Mouse (Mus musculus): ENCODE measurements at regions not wholly inside any gene's neighbourhood (a gene's known extent, or its start where the extent isn't known, plus 50 kb on each side); places are given as distances from the start of the nearest gene placed in this dataset.

DNA sequence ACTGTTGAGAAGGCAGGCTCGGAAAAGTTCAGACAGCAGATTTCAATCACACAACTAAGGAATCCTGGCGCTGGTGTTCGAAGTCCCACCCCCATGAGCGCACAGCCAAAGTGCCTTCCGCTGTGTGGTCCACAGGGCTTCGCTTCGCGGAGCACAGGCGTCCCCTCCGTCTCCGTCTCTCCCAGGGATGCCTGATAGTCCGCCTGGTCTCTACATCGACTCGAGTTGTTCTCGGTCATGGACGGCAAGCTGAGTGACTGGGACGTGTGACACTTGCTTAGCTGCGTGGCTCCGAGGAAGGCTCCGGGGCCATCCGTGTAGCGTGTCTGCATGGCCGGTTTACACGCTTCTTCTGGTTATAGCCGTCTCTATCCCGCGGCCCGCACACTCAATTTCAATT, 224.0 kb downstream of the Gm26897 start:
- ATAC-seq: no peak

DNA sequence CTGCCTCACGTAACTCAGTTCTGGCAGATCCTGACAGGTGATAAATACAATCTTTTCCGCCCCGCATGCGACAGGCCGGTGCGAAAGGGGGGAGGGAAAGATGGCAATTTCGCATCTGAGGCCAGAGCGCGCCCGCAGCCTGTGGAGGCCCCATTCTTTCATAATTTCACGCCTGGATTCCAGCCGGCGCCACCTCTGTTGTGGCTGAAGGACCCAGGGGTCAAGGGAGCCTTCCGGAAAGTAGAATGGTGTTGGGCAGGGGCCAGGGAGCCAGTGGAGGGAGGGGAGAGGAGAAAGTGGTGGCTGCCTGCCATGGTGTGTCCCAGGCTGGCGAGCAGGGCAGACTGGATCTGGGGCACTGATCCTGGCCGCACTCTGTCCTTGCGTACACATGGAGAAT, 224.5 kb downstream of the Gm26897 start:
- ATAC-seq: no peak

DNA sequence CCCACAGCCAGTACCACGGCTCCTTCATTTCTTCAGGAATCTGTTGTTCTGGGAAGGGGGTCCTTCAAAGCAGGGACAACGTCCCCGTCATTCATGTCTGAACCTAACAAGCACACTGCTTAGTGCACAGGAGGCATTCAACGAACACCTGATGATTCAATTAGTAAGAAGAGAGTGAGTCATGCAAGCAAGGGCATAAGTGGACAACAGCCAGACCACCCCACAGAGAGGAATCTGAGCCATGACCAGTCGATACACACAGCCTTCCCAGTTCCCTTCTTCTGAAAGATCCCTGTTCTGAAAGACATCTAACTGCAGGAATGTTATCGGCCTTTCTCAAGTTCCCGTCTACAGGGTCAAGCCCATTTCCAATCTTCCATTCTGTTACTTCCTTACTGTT, 231.6 kb downstream of the Gm26897 start:
- ATAC-seq: no peak

DNA sequence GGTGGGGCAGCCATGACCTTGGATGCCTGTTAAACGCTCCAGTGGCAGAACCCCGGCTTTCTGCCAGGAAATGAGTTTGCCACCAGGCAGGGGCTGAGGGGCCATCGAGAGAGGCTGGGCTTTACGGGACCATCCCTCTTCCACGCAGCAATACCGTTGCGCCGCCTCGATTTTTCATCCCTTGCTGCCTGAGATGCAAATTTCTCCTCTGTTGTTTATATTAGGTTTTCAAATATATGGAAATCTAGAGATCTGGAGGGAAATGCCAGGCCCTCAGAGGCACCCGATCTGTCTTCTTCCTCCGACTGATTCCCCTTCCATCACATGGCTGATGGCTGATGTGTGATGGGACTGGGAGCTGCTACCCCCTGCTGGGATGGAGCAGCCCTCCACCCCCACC, 234.4 kb downstream of the Gm26897 start:
- no peak for ATAC-seq

DNA sequence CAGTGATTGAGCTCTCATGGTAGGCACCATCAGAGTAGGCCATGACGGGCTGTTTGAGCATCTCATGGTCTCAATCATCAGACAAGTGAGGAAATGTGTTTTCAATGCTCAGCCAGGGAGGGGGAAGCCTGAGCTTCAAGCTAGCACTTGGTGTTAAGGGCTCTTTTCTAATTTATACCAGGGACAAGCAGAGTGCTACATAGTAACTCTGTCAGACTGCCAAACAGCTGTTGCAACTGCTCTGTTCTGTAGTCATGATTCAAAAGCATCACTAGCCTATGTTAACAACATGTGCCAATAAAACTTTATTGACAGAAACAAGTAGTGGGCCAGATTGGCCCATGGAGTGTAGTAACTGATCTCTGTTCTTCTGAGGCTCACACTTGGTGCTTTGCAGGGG, 235.0 kb downstream of the Gm26897 start:
- ATAC-seq: no peak

DNA sequence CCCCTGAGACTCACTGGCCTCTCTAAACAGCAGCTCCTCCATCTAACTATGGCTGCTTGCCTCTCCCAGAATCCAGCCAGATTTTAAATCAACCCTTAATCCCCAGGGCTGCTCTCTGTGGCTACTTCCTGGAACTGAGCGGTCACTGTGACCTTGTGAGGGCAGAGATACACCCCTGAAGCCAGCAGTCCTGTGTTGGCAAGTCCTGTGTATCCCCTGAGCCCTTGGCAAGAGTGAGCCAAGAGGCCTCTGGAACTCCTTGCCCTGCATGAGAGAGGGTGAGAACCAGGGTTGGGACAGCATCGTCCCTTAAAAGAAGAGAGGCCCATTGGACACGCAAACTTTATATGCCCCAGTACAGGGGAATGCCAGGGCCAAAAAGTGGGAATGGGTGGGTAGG, 237.5 kb downstream of the Gm26897 start:
- ATAC-seq: no peak

DNA sequence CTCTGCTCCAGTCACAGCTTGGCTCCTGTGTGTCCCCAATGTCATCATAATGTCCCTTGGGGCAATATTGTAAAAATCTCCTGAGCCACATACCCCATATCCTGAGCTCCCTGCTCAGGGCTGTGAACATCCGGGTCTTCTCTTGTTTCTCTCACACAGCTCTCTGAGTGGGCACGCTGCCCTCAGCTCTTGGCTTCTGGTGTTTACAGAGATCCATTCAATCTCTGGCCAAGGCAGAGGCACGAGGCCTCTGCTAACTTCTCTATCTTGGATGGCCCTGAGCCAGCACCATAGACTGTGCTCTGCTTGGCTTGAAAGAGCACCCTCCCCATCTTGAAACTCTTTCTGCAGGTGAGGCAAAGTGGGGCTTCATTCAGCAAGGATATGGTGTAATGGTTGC, 238.2 kb downstream of the Gm26897 start:
- no peak for ATAC-seq

DNA sequence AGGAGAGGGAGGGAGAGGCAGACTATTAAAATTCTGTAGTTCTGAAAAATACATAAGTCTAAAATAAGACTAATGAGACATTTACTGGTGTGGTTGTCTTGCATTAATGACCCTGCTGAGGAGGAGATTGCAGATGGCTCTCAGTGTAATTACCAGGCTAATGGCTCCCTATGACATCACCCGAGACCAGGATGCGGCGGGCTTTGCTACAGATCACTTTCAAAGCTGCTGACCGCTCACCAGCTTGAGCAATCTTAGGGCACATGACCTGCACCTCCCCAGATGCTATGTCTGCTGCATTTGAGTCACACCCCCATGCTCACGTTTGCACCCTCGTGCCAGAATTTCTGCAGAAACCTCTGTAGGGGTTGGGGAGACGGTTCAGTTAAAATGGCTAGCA, 242.0 kb downstream of the Gm26897 start:
- no peak for ATAC-seq

DNA sequence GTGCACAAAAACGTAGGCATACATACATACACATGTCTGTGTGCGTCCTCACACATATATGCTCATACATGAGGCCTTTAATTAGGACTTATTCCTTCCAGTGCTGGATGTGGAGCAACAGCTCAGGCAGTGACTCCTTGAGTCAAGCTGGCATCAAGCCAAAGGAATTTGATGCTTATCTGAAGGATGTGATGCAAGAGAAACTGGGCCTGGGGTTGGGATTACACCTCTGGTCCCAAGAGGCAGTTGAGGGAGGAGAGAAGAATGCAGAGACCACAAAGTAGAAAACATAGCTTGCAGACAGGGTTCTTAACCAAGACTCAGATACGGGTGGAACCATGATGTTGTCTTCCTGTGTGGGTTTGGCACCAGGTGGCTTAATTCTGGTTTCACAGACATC, 245.9 kb downstream of the Gm26897 start:
- no peak for ATAC-seq

DNA sequence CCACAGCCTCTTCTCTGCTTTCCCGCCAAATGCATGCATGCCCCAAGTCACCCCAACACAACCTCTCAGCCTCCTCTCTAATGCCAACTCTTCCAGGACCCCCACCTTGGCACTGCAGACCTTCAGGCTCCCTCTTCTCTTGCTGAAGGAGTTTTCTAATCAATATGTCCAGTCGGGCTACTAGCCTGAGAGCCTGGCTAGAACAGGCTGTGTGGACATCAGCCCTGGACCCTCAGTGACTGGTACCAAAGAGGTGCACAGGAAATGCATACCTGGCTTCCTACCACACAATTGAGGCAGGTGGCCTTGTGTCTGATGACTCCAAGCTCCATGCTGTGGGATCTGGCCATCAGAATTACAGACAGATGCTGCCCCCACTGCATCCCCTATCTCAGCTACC, 248.4 kb downstream of the Gm26897 start:
- ATAC-seq: no peak

DNA sequence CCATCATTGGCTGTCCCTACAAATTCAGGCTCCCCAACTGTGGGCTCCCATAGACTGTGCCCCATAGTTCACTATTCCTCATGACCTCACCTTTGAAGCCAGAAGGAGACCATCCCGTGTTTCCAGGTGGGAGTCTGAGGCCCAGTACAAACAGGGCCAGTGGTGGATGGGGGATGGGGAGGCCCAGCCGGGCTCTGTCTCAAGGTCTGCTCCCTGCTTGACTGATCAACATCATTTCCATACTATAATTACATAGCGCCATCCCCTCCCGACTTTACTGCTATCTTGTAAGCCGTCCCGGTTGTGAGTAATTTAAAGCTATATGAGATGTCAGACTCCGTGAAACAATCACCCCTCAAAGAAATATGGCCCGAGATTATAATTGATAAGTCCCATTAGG, 252.3 kb downstream of the Gm26897 start:
- no peak for ATAC-seq

DNA sequence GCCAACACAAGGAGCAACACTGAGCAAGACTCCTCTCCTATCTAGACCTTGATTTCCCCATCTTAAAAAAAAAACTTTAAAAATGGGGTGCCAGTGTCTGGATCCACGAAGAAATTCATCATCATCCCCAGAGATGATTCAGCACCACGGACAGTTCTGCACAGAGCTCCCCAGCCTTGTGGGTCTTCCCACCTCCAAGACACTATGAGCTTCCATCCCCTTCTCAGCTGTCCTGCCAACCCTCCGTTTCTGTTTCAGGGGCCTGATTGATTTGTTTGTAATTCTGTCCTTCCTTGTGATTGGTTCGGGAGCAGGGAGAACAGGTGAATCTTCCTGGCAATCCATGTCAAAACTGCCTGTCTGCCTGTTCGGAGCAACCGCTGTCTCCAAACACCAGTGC, 253.3 kb downstream of the Gm26897 start:
- ATAC-seq: no peak

DNA sequence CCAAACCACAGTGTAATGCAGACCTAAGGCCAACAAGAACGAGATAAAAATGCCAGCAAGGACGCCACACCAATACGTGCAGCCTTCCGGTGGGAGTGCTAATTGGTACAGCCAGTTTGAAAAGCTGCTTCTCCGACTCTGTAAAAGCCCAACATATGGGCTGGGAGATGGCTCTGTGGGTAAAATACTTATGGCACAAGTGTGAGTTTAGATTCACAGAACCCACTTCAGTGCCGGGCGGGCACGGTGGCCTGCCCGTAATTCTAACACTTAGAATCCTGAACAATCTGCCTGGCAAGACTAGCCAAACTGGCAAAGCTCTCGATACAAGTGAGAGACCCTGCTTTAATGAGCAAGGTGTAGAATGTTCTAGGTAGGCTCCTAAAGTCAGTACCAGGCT, 258.1 kb downstream of the Gm26897 start:
- no peak for ATAC-seq

DNA sequence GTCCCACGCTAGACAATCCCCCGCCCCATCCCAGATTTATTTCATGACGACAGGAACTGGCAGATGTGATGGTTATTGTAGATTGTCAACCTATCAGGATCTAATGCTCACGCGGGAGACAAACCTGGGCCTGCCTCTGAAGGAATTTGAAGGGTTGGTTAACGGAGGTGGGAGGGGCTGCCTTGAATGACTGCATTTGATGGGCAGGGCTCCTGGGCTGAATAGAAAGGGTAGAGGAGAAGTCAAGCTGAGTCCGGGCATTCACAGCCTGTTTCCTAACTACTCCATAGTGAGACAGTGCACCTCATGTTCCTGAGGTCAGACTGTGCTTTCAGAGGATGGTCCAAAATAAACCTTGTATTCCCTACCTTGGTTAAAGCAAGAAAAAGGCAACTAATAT, 259.1 kb downstream of the Cryba4 start:
- no peak for ATAC-seq

DNA sequence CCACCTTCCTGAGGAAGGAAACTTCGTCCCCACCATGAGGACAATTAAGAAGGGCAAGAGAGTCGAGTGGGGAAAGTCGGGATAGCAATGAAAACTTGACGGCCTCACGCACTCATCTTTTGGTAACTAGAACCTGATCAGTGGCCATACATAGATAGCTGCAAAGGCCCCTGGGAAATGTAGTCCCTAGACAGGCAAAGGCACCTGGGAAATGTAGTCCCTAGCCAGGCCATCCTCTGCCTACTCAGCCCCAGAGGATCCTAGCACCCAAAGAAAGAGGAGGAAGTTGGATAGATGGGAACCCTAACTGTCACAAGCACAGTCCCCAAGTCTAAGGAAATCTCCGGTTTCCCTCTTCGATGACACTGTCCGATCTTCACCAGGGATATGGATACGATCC, 258.4 kb downstream of the Cryba4 start:
- ATAC-seq: no peak

DNA sequence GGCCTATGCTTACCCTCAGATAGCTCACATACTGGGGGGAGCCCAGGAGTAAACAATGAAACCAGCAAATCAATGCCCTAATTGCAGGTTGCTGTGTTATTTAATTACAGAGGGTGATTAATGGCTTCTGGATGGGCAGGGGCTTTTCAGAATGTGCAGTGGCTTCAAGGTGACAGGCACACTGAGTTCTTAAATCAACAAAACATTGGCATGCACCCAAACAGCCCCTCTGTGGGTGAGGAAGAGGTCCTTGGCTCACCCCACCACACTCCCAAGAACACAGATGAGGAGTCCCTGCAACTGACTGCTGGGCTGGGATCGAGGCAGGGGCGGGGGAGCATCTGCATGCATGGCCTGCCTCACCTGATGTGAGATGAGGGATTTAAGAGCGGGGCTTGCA, 255.5 kb downstream of the Cryba4 start:
- ATAC-seq: no peak

DNA sequence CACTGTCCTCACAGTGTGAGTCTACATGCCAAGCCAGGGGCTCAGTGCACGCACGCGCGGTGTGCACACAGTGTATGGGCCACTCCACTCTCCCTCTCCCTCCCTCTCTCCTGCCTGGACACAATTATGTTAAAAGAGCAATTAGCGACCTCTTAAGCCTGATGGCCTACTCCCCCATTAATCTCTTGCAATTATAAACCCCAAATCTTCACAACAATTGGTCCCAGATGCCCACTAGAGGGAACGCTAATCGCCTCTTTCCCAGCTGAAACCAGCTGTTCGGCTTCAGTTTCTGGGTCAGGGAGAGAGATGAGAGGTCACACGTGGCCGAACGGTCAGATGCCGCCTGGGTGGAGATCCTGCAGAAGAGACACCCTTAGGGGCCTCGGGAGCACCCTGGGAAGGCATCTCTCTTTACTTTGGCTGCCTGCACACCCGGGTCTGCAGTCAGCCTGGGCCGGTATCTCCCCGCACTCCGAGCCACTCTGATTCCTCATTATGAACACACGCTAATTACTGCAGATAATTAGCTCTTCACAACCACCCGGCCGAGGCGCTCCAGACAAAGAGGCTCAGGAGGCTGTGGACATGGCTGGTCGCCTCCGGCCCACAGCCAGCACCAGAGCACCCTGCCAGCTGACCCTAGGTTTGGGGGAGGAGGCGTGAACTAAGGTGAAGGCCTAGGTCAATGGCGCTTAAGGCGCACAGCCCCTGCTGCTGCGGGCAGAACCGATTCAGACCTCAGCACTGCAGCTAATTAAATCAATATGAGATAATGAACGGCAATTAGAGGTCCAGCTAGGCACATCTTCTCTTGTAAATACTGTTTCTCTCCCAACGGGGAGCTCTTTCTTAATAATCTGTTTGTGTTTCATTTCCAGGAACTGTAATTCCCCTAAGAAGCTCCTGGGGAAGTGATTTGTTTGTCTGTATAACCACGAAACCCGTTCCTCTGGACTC, 250.3 kb downstream of the Cryba4 start:
- ATAC-seq: no peak

DNA sequence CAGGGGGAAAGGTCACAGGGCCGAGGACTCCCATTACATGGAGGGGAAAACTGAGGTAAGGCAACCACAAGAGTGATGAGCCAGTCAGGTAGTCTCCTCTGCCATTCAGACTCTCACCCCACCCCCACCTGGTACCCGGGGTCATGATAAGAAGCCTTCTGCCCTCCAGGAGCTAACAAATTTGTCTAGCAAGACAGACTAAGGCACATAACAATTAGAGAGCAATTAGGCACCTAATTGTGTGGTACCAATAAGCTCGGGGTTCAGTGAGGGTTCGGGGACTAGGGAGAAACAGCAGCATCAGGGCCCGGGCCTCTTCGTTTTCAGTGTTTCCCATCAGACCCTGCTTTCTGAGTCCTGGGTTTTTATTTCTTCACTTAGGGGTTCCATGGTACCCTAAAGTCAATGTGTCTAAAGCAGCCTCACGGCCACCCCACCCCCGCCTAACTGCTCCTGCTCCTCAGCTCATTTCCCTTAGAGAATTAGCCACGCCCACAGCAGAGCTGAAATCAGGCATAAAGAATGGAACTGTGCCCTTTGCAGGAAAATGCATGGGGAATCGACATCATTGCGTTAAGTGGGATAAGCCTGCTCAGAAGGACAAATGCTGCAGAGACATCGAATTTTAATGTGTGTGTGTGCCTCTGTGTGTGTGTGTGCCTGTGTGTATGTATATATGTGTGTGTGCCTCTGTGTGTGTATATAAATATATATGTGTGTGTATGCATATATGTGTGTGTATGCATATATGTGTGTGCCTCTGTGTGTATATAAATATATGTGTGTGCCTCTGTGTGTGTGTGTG, 249.3 kb downstream of the Cryba4 start:
- ATAC-seq: no peak

DNA sequence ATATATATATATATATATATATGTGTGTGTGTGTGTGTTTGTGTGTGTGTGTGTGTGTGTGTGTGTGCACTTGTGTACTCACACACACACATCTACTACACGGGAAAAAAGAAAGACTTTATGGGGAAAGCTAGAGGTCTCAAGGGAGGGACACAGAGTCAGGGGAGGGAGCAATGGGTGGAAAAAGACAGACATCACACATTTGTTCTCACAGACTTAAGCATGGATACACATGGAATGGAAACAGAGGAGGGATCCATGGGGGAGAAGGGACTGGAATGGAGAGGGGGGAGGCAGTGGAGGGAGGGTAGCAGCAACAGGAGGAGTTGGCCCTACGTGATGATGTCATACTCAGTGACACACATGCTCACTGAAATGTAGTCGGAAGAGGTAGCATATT, 248.3 kb downstream of the Cryba4 start:
- no peak for ATAC-seq

DNA sequence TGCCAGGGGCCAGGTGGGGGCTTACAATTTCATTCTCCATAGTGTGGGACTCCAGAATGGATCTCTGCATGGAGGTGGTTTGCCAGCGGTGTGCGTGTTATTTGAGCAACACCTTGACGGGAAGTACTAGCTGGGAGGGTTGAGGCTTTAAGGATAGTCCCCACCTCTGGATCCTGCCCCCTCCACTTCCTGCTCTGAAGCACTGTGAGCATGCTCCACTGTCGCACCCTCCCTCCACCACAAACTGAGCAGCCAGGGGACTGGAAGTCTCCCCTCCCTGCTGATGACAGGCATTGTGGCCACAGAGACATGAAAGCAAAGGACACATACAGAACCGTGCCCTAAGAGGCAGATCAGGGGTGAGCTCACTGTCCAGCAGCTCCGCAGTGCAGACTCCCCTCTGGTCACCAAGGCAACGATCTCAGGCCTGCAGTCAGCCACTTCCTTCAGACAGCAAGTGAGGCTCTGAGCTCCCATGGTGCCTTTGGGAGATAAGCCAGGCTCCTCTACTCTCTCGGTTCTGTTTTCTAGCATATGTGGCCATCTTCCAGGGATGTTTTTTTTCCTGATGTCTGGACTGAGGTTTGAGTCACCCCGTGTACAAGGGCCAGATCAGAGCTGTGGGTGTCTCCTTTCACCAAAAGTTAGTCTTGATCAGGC, 239.7 kb downstream of the Cryba4 start:
- ATAC-seq: no peak

DNA sequence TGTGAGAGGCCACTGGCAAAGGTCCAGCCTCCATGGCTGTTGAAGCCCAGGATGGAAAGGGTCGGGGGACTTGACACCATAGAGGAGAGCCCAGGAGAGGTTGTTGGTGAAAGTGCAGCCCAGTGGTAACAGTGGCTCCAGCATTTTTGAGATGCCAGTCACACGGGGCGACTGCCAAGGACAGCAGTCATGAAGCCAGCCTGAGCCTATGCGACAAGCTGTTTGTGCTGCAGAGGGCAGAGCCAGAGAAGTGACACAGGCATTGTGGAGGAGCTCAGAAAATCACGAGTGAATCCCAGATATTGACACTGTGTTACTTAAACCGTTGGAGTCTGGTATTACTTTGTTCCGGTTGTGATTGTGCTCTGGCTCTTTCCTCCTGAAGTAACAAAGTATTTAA, 233.4 kb downstream of the Cryba4 start:
- no peak for ATAC-seq

DNA sequence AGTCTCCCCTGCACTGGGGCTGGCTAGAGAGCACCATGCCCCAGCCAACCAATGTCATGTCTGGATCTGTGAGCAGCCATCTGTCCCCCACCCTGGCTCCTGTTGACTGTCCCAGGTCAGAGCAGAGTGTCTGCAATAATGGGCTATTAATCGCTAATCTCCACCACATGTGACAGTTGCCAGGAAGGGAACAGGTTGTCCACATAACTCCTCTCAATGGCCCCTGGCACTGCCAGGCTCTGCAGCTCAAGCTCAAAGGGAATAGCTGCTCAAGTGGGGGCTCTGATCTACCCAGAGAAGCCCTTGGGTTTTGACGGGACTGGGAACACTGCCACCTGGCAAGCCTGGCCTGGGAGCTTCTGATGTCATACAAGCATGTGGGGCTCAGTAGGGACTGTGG, 231.4 kb downstream of the Cryba4 start:
- no peak for ATAC-seq

DNA sequence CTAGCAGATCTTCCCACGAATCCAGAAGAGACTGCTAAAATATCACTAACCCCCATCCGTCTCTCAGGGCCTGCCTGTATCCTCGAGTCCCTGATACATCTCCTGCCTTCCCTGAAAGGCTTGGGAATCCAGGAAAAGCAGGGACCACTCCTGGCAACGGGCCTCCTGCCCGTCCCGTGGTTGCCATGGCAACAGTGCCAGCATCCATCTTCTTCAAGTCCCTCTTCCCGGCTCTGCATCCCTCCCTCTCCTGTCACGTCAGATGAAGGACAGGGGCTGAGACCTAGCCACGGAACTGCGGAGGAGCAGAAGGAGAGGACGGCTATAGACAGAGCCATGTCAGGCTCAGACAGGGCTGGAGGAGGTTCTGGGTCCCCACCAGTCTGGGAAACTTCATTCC, 222.4 kb downstream of the Cryba4 start:
- no peak for ATAC-seq

DNA sequence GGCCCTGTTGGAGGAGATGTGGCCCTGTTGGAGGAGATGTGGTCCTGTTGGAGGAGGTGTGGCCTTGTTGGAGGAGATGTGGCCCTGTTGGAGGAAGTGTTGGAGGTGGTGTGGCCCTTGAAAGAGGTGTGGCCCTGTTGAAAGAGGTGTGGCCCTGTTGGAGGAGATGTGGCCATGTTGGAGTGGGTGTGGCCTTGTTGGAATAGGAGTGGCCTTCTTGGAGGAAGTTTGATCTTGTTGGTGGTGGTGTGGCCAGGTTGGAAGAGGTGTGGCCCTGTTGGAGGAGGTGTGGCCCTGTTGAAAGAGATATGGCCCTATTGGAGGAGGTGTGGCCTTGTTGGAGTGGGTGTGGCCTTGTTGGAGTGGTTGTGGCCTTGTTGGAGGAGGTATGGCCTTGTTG, 220.3 kb downstream of the Cryba4 start:
- ATAC-seq: no peak

All from activated CD4-positive, CD25-positive, alpha-beta regulatory T cell, adult 4 months (primary cell).